Mouse (Mus musculus) limb, embryonic 12.5 days (tissue): ENCODE measurements at regions not wholly inside any gene's neighbourhood (a gene's known extent, or its start where the extent isn't known, plus 50 kb on each side); places are given as distances from the start of the nearest gene placed in this dataset.

Experiments used
- ATAC-seq: fragments of 200-750 bp; cut with Nextera tagmentation; 2 replicates; pipeline ENCODE4 v1.8.0; 2017; ENCODE audit warnings: low read depth, moderate TSS enrichment; ENCODE audit not compliant: insufficient number of reproducible peaks, insufficient read depth, low FRiP score, low TSS enrichment
- H3K27ac ChIP-seq: fragments of 300-500 bp; sonication (generic); 2 replicates; pipeline ENCODE4 v1.5.1; 2016; ENCODE audit warnings: mild to moderate bottlenecking, moderate library complexity
- H3K27me3 ChIP-seq: fragments of 300-500 bp; sonication (generic); 2 replicates; pipeline ENCODE4 v1.6.1; 2016; ENCODE audit warnings: mild to moderate bottlenecking, moderate library complexity
- H3K36me3 ChIP-seq: fragments of 300-500 bp; sonication (generic); 2 replicates; pipeline ENCODE4 v1.6.1; 2016; ENCODE audit warnings: mild to moderate bottlenecking, moderate library complexity
- H3K4me1 ChIP-seq: fragments of 300-500 bp; sonication (generic); replicated peaks from 2 replicates; pipeline ENCODE4 v1.6.1; 2016
- H3K4me2 ChIP-seq: fragments of 300-500 bp; sonication (generic); 2 replicates; pipeline ENCODE4 v1.6.1; 2016; ENCODE audit warnings: mild to moderate bottlenecking, moderate library complexity
- H3K4me3 ChIP-seq: fragments of 300-500 bp; sonication (generic); replicated peaks from 2 replicates; pipeline ENCODE4 v1.5.1; 2016; ENCODE audit warnings: mild to moderate bottlenecking
- H3K9ac ChIP-seq: fragments of 300-500 bp; sonication (generic); replicated peaks from 2 replicates; pipeline ENCODE4 v1.6.1; 2016; ENCODE audit warnings: mild to moderate bottlenecking, moderate library complexity
- H3K9me3 ChIP-seq: fragments of 300-500 bp; sonication (generic); 2 replicates; pipeline ENCODE4 v1.6.1; 2016; ENCODE audit warnings: mild to moderate bottlenecking, moderate library complexity
- WGBS: fragments of 180-500 bp; shearing (Covaris S2); methylation state at CpG from one replicate; pipeline ENCODE4 v1.1.7; 2016; 5-methylcytosine and 5-hydroxymethylcytosine counted together

DNA sequence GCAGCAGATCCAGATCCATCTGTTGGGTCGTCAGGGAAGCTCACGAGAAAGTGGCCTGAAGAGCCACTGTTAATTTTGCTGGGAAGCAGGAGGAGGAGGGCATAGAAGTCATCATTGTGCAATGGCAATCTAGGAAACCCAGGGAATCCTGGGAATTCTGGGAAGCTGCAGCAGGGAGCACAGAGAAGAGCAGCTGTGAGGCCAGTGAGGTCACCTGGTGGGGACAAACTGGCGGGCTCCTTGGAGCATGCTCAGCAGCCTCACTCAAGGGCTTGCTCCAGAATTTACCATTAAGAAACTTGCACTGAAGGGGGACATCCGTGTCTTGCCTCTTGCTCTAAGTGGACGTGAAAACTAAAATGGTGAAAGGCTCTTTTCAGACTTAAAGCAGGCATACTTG, 105.0 kb upstream of the Tgfbr2 start:
- 83% methylated on average over 5 of the region's 5 CpGs for WGBS
- ATAC-seq = no peak

DNA sequence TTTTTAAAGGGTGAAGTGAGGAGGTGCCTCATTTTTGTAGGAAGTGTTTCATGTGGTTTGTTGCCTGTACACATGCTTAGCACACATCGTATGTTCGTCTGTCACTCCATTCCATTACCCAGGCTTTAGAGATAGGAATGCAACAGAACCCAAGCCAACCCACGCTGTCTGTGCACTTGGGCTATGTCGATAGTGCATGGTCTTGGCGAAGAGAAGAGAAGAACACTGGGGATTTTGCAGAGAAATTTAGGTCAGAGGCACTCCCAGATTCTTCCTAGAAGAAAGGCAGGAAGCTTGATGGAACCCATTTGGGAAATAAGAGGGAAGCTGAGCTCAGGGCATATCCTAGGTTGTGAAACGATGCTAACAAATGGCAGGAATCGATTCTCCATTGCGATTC, 103.7 kb upstream of the Tgfbr2 start:
- 94% methylated on average over 8 of the region's 8 CpGs for WGBS
- ATAC-seq = no peak

More for the DNA sequence above, 105.0 kb upstream of the Tgfbr2 start:
- no peaks in the 10 kb centered on the region for H3K27me3 ChIP-seq
- no peak overlapping the region for H3K27ac ChIP-seq
- H3K4me2 ChIP-seq = no peak overlapping the region
- H3K36me3 ChIP-seq = no peaks in the 10 kb centered on the region
- no peaks in the 10 kb centered on the region for H3K4me1 ChIP-seq
- H3K4me3 ChIP-seq = no peak overlapping the region
- H3K9me3 ChIP-seq = no peaks in the 10 kb centered on the region
- H3K9ac ChIP-seq = no peak overlapping the region

DNA sequence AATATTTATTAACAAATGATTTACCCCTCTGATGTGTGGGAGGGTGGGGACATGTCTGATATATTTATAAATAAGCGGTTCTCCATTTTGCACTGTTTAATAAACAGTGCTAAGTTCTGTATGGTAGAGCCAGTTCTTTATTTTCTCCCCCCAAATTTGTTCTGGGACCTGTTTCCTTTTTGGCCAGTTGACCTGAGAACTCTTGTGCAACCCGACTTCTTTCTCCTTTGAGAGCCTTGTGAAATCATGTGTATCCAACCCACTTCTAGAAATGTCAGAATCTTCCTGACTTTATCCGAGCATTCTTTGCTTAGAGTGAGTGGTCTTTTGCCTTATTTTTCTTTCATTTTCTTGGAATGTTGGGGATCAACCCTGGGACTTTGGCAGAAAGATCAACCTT, 102.6 kb upstream of the Tgfbr2 start:
- H3K4me2 ChIP-seq = no peak overlapping the region
- H3K4me3 ChIP-seq = no peak overlapping the region
- H3K36me3 ChIP-seq = no peaks in the 10 kb centered on the region
- no peak overlapping the region for H3K9ac ChIP-seq
- whole genome bisulfite sequencing = 87% methylated on average over 3 of the region's 3 CpGs
- H3K4me1 ChIP-seq = no peaks in the 10 kb centered on the region
- no peak for ATAC-seq
- H3K27me3 ChIP-seq = no peaks in the 10 kb centered on the region
- no peak overlapping the region for H3K27ac ChIP-seq
- no peaks in the 10 kb centered on the region for H3K9me3 ChIP-seq

More for the DNA sequence above, 103.7 kb upstream of the Tgfbr2 start:
- H3K4me3 ChIP-seq = no peak overlapping the region
- no peak overlapping the region for H3K9ac ChIP-seq
- no peak overlapping the region for H3K27ac ChIP-seq
- H3K36me3 ChIP-seq = no peaks in the 10 kb centered on the region
- H3K4me2 ChIP-seq = no peak overlapping the region
- no peaks in the 10 kb centered on the region for H3K4me1 ChIP-seq
- H3K9me3 ChIP-seq = no peaks in the 10 kb centered on the region
- H3K27me3 ChIP-seq = no peaks in the 10 kb centered on the region

DNA sequence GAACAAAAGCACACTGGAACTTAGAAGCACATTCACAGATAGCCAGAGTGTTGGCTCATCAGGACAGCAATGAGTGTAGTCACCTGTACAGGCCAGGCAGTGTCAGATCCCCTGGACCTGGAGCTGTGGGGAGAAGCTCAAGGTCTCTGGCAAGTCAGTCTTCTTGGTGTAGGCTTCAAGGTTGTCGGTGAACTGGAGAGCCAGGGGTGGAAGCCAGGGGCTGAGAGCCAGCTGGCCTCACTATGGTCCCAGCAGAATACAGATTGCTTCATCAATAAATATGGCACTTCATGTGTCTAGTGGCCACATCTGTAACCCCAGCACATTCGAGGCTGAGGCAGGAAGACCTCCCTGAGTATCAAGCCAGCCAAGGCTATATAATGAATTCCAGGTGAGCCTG, 101.0 kb upstream of the Tgfbr2 start:
- H3K9ac ChIP-seq = no peak overlapping the region
- no peak for ATAC-seq
- no peaks in the 10 kb centered on the region for H3K36me3 ChIP-seq
- H3K4me2 ChIP-seq = no peak overlapping the region
- H3K27ac ChIP-seq = no peak overlapping the region
- H3K9me3 ChIP-seq = no peaks in the 10 kb centered on the region
- H3K4me3 ChIP-seq = no peak overlapping the region
- 78% methylated on average over 2 of the region's 2 CpGs for WGBS
- H3K4me1 ChIP-seq = no peaks in the 10 kb centered on the region; the same call in 1 of the 2 replicates
- no peaks in the 10 kb centered on the region for H3K27me3 ChIP-seq

DNA sequence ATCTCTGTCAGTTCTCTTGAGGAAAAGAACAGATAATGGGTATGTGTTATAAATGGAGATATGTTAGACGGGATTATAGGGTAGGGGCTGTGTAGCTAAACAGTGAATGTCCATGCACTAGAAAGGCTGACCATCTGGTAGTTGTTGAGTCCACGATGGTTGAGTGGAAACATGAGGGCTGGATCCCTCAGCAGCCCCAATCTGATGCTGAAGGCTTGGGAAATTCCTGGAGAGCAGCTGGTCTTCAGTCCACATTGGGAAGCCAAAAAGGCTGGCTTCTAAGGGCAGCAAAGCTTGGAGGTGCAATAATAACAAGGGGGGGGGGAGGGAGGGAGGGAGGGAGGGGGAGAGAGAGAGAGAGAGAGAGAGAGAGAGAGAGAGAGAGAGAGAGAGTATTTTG, 97.3 kb upstream of the Tgfbr2 start:
- no peaks in the 10 kb centered on the region for H3K27me3 ChIP-seq
- ATAC-seq = no peak
- no peak overlapping the region for H3K27ac ChIP-seq
- H3K9ac ChIP-seq = no peak overlapping the region
- no peak overlapping the region for H3K4me2 ChIP-seq
- H3K4me3 ChIP-seq = no peak overlapping the region
- H3K4me1 ChIP-seq = no peaks in the 10 kb centered on the region; the same call in 1 of the 2 replicates
- no peaks in the 10 kb centered on the region for H3K36me3 ChIP-seq
- H3K9me3 ChIP-seq = no peaks in the 10 kb centered on the region
- WGBS = 62% methylated on average over 2 of the region's 2 CpGs

DNA sequence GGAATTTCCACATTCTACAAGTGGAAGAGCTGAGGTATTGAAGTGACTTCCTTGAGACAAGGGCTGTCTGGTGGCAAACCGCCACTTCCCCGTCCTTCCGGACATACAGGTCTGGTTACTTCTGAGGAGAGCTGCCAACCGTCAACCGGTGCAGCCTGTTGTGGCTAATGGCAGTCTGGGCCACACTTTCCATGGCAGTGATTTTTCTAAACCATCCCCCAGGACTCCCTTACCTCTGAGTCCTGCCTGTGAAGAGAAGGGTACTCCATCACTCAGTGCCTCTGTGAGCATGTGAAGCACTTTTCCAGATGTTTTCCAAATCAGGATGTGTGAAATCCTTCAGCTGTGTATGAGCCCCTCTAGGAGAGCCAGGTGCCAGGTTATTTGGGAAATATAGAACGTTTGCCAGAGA, 95.3 kb upstream of the Tgfbr2 start:
- H3K27me3 ChIP-seq = no peaks in the 10 kb centered on the region
- no peak for ATAC-seq
- H3K4me2 ChIP-seq = no peak overlapping the region
- H3K4me1 ChIP-seq = no peaks in the 10 kb centered on the region; the same call in 1 of the 2 replicates
- H3K27ac ChIP-seq = peak overlapping the region; percentile 42; the same call in 1 of the 2 replicates
- H3K36me3 ChIP-seq = no peaks in the 10 kb centered on the region
- H3K4me3 ChIP-seq = no peak overlapping the region
- H3K9me3 ChIP-seq = no peaks in the 10 kb centered on the region
- WGBS = 48% methylated on average over 6 of the region's 6 CpGs
- no peak overlapping the region for H3K9ac ChIP-seq

DNA sequence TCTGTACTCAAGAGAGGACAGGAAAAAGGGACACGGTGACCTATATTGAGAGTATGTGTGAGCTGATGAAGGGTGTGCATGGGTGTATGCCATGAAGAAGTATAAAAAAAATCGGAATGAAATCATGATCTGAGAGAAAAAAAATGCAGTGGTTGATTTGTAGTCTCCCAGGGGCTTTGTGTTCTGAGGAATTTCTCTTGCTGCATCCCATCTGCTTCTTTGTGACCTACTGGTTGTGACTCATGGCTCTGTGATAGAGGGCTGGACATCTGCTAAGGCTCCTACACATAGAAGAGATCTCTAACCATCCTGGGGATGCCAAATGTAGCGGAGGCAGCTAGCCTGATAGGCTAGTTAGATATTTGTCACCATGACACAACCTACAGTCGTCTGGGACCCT, 92.3 kb upstream of the Tgfbr2 start:
- Histone ChIP-seq H3K9me3 (no peaks in the 10 kb centered on the region), H3K4me3 (no peak overlapping the region), H3K4me2 (no peak overlapping the region), H3K27me3 (no peaks in the 10 kb centered on the region), H3K36me3 (no peaks in the 10 kb centered on the region), H3K27ac (no peak overlapping the region), H3K4me1 (peaks cover 5% of the 10 kb centered on the region; the same call in 1 of the 2 replicates), H3K9ac (no peak overlapping the region)
- ATAC-seq = no peak
- WGBS = 84% methylated on average over 4 of the region's 4 CpGs

DNA sequence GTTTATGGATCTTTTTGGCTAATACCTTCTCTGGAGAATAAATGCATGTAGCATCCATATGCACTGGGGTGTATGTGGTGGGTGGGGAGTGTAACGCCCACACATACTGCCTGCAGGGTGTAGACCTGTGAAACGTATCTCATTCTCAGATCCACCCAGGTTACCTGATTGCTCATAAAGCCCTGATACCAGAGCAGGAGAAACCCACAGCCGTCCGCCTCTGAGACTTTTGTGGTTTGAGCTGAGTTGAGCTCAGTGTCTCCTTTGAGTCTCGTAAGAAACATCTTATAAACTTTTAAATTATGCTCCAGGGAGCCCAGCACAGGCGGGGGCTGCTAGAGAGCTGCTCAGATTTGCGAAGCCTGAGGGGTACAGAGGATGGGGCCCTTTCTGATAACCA, 88.7 kb upstream of the Tgfbr2 start:
- H3K36me3 ChIP-seq = no peaks in the 10 kb centered on the region
- H3K4me3 ChIP-seq = no peak overlapping the region
- H3K9me3 ChIP-seq = no peaks in the 10 kb centered on the region
- no peak for ATAC-seq
- whole genome bisulfite sequencing = 67% methylated on average over 7 of the region's 7 CpGs
- no peaks in the 10 kb centered on the region for H3K27me3 ChIP-seq
- H3K4me2 ChIP-seq = no peak overlapping the region
- H3K9ac ChIP-seq = no peak overlapping the region
- no peak overlapping the region for H3K27ac ChIP-seq
- 0 out of 2 replicates have a peak, but pooled peaks cover 5% of the 10 kb centered on the region for H3K4me1 ChIP-seq

DNA sequence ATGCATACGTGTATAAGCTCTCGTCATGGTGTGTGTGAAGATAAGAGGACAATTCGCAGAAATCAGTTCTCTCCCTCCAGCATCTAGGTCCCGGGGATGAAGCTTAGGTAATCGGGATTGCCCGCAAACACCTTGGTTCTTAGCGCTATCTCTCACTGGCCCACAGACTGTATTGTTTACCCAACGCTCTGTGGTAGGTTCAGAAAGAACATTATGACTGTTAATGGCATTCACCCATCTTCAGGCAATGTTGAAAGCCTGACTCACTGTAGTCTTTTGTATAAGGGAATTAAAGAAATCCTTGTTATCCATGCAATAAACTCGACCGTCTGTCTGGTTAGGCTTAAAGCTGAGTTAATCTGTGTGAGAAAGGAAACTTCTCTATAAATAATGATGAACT, 84.4 kb upstream of the Tgfbr2 start:
- H3K4me1 ChIP-seq = 0 out of 2 replicates have a peak, but pooled peaks cover 5% of the 10 kb centered on the region
- WGBS = 85% methylated on average over 10 of the region's 10 CpGs
- H3K9ac ChIP-seq = no peak overlapping the region
- H3K4me2 ChIP-seq = no peak overlapping the region
- no peaks in the 10 kb centered on the region for H3K36me3 ChIP-seq
- no peaks in the 10 kb centered on the region for H3K27me3 ChIP-seq
- ATAC-seq = no peak
- no peak overlapping the region for H3K27ac ChIP-seq
- H3K4me3 ChIP-seq = no peak overlapping the region
- peaks cover 2% of the 10 kb centered on the region; the same call in 1 of the 2 replicates for H3K9me3 ChIP-seq

DNA sequence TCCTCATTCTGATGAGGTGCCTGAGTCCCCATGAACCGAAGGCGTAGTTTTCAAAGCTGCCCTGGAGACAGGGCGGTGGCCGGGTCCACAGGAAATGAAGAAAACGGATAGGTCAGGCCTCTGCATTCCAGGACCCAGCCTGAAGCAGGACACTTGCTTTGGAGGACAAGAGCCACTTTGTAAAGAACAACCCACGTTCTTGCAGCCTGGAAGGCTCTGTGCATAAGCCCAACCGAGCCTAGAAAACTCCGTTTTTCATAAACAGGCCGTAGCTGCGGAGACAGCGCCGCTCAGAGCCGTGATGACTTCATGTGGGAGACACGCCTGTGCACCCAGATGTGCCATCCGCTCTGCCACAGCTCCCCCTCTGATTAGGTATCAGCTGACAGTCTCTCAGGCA, 78.4 kb upstream of the Tgfbr2 start:
- H3K4me2 ChIP-seq = no peak overlapping the region
- 68% methylated on average over 15 of the region's 15 CpGs for WGBS
- H3K27me3 ChIP-seq = no peaks in the 10 kb centered on the region
- peak overlapping the region; percentile 77 for H3K27ac ChIP-seq
- no peak overlapping the region for H3K9ac ChIP-seq
- peaks cover 12% of the 10 kb centered on the region for H3K4me1 ChIP-seq
- no peak for ATAC-seq
- H3K9me3 ChIP-seq = peaks cover 2% of the 10 kb centered on the region; the same call in 1 of the 2 replicates
- no peak overlapping the region for H3K4me3 ChIP-seq
- no peaks in the 10 kb centered on the region for H3K36me3 ChIP-seq

DNA sequence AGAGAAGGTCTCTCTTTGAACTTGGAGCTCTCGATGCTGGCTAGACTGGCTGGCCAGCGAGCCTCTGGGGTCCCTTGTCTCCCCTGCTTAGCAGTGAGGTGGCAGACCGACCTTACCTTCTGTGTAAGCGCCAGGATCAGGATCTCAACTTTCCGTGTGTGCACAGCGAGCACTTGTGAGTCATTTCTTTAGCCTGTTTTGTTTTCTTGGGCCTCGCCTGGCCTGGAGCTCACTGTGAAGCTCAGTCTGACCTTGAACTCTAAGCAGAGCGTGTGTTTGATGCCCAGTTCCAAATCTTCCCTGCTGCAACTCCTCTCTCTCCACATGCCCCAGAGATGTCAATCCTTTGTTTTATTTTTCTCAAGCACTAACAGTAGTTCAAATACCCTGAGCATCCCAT, 77.6 kb upstream of the Tgfbr2 start:
- Histone ChIP-seq H3K9me3 (peaks cover 2% of the 10 kb centered on the region; the same call in 1 of the 2 replicates), H3K36me3 (no peaks in the 10 kb centered on the region), H3K27ac (peak overlapping the region; percentile 77; the same call in 1 of the 2 replicates), H3K4me3 (no peak overlapping the region), H3K4me1 (peaks cover 12% of the 10 kb centered on the region), H3K9ac (no peak overlapping the region), H3K27me3 (no peaks in the 10 kb centered on the region), H3K4me2 (no peak overlapping the region)
- WGBS = 79% methylated on average over 8 of the region's 8 CpGs
- ATAC-seq = no peak

DNA sequence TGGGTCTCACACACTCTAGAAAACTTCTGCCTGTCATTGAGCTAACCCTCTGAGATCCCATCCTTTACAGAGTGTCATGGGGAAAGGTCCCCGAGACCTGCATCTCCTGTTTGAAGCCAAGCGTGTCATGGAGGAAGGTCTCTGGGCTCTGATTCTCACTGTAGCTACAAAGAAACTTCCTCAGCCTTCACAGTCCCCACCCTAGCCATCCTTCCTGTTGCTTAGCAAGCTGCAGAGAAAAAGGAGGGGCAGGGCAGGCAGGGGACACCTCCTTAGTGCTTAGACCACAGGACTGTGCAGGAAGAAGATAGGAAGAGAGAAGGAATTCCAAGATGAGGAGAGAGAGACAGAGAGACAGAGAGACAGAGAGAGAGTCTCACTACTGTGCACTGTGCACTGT, 74.6 kb upstream of the Tgfbr2 start:
- WGBS = 88% methylated on average over 2 of the region's 2 CpGs

More for the DNA sequence above, 74.6 kb upstream of the Tgfbr2 start:
- no peak for ATAC-seq
- H3K27ac ChIP-seq = no peak overlapping the region
- H3K27me3 ChIP-seq = no peaks in the 10 kb centered on the region
- H3K4me3 ChIP-seq = no peak overlapping the region
- no peaks in the 10 kb centered on the region for H3K9me3 ChIP-seq
- no peak overlapping the region for H3K9ac ChIP-seq
- H3K4me2 ChIP-seq = no peak overlapping the region
- peaks cover 12% of the 10 kb centered on the region for H3K4me1 ChIP-seq
- H3K36me3 ChIP-seq = no peaks in the 10 kb centered on the region
